Mouse (Mus musculus) gastrocnemius, postnatal 10 days (tissue): ENCODE measurements around the gene Slc22a5. TPM values are rescaled to one million over a fixed set of nuclear protein-coding genes. Genes with fewer than 3 reads are reported as not detected.
"Not testable (repeated sequence)": the region's sequence is repeated elsewhere in the genome, so short reads cannot be mapped to it uniquely, and the experiment has no call there.

Source experiments
- DNase-seq: peaks from one replicate; pipeline ENCODE4 v3.0.0; 2021; ENCODE audit warnings: mixed read lengths
- long read RNA-seq, 2 experiments: library from polyadenylated mRNA; stranded (forward); transcript quantifications; one replicate each; pipeline ENCODE4 v2.0.0; 2021
- total RNA-seq, 2 experiments: library from RNA; stranded (reverse); gene quantifications; 2 replicates each; pipeline ENCODE4 v1.2.3; 2021

The Slc22a5 gene
- total RNA-seq: 10 to 100 TPM in 1 of 2 experiments, 1 to 10 TPM in 1; 7.4 to 10.7 TPM
- long read RNA-seq, experiment 1, transcript Slc22a5-201 (10 exons, 3,062 nt): major isoform, 14 of 19 reads
- long read RNA-seq, experiment 1, partial matches to known transcripts: 1 of 19 reads
- long read RNA-seq, experiment 1, other reads (novel, unspliced or antisense): 4 of 19 reads
- long read RNA-seq, experiment 2, transcript Slc22a5-201 (10 exons, 3,062 nt): major isoform, 15 of 18 reads
- long read RNA-seq, experiment 2, partial matches to known transcripts: 0 of 18 reads
- long read RNA-seq, experiment 2, other reads (novel, unspliced or antisense): 3 of 18 reads

DNA sequence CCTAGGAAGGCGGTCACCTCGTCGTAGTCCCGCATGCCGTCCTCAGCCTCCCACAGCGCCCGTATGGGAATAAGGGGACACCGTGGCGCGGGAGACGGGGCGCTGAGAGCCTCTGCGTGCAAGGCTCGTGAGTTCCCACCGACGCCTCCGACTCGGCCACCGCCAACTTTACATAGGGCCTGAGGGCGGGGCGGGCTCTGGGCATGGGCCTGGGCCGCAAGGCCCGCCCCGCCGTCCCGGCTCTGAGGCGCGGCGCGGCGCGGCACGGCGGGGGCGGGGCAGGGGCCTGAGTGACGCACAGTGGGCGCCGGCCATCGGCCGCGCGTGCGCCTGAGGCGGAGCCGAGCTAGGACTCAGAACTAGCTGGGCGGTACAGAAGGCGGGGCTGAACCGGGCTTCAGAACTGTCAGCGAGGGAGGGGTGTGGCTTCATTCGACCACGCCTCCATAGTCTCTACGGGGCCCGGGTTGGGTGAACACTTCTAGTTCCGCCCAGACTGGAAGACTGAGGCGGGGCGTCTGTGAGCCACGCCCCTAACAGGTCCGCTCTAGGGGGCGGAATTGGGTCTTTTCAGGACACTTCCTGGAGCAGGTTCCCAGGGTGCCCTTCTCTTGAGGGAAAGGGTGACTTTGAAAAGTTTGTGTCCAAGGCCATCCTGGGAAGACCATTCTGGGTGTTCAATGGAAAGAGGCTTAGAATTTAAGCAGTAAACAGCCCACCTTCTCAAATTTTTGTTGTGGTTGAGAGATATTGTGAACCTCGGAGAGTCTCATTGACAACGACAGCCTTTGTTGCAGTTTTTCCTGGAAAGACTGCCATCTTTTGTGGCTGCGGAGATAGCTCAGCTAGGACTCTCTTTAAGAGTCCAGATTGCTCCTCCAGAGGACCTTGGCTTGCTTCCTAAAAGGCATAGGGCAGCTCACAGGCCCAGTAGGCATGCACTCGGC, at the start of gene Slc22a5:
TSS of gene Slc22a5 (minus strand) at position 156 of the 947 bp plus-strand sequence.
- peak; percentile 99 for DNase-seq

DNA sequence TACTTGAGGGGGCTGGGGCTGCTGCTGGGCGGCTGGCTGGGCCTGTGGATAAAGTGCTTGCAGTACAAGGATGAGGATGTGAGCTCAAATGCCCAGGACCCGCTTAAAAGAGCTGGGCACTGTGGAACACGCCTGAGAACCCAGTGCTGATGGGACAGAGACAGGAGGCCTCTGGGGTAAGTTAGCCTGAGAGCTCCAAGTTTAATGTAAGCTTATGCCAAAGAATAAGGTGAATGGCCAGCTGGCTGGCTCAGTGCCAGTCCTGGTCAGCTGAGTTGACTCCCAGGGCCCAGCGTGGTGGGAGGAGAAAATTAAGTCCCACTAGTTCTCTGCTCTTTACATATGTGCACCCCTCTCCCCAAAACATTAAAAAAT, 40.5 kb upstream of the Slc22a5 start:
- not testable (repeated sequence) for DNase-seq

DNA sequence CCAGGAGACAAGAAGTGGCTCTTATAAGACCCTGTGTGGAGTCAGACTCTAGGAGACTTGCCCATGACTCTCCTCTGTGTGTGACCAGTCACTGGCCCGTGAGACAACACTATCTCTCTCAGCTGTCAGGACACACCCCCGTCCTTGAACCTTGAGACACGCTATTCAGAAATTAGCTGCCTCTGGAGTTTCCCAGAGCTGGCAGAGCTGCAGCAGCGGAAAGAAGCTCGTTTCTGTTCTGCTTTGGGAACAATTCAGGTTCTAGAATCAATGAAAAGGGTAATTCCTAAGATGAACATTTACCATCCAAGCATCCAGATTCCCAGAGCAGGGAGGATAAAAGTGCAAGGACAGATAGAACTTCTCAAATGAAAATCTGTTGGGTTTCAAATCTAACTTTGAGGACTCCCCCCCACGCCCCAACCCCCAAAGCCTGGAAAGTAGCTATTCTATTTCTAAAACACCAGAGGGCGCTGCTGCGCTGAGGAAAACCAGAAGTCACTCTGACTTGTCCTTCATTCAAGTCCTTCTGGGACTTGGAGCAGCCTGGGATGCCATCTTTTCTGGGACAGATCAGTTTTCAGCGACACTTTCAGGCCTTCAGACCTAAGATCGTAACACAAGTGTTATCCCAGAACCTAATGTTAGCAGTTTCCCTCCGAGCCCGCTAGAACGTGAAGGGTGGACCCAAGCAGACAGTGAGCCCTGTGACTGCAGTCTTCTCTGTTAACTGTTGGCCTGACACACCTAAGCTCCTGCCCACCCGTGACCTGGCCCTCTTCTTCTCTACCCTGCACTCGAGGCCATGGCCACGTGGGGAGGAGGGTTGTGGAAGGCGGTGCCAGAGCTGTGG, 39.9 kb upstream of the Slc22a5 start:
- peak; percentile 47 for DNase-seq

GRCm38 (mm10) chr11:53929741-53930140, 38.3 kb upstream of the Slc22a5 start:
- DNase-seq: no peak

DNA sequence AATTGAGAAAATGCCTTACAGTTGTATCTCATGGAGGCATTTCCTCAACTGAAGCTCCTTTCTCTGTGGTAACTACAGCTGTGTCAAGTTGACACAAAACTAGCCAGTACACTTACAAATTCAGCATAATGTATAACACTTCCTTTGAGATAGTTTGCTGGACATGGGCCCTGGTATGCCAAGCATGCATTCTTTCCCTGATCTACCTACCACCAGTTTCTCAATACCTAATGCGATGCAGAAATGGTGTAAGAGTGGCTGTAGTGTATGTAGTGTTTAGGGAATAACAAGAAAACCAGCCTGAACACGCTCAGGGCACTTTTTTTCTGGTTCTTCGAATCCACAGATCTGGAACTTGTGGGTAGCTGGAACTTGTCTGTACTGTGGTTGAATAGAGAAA, 37.1 kb upstream of the Slc22a5 start:
- no peak for DNase-seq

DNA sequence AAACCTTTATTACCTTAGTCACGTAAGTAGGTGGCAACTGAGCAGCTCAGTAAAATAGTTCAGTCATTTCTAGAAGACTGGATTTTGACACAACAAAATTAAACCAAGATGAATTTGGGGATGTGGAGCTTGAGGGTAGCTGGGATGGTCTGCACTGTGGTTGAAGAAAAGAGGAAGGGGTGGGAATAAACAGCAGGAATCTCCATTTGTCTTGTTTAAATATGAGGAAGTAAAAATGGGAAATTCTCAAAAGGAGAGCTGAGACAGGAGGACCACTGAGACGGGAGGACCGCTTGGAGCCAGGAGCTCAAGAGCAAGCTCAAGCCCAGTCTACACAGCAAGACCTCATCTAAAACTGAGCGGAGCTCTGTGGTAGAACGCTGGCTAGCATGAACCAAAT, 34.8 kb upstream of the Slc22a5 start:
- no peak for DNase-seq

GRCm38 (mm10) chr11:53918851-53919250, 27.4 kb upstream of the Slc22a5 start:
- DNase-seq: no peak

- DNase-seq: no peak
Measured at GRCm38 (mm10) chr11:53911011-53911410, 19.6 kb upstream of the Slc22a5 start.

DNA sequence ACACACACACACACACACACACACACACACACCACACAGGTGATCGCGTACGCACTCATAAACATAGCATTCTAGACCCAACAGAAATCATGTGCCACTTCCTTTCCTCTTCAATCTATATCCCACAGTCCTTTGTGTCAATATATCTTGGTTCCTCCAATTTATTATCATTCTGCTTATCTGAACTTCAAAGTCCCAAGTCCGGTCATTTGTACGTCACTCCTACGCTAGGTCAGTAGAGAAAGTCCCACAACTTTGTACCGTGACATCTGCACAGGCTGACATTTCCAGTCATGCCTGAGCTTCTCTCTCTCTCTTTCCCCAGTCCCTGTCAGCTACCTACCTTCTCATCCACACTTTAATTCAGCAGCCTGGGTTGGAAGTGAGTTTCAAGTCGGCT, 17.2 kb upstream of the Slc22a5 start:
- no peak for DNase-seq

GRCm38 (mm10) chr11:53904534-53904925, 13.1 kb upstream of the Slc22a5 start:
- DNase-seq: no peak

DNA sequence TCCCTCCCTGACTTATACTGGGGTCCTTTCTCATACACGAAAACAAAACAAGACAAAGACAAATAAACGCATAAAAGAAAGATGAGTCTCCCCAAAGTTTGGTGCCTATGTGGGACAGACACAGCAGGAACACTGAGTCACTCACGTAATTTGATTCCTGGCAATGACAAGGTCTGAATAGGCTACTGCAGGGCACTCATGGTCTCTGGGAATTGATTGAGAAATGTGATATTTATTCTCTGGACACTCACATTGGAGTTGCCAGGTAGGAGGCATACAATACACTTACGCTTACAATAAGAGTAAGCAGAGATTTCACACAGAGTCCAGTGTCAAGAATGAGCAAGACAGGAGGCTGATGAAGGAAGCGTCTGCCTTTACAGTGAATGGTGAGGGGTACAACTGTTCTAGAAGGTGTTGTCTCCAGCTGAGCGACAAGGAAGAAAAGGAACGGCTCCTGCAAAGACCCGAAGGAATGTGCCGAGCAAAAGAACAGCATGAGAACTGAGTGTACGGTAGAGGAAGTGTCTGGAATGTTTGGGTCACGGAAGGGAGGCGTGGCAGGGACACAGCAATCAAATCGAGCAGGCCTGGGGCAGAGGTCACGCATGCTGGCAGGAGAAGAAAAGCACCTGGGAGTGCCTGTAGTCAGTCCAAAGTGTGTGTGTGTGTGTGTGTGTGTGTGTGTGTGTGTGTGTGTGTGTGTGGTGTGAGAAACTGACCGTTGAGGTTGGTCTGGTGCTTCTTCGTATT, 12.5 kb upstream of the Slc22a5 start:
- no peak for DNase-seq

GRCm38 (mm10) chr11:53902741-53903140, 11.3 kb upstream of the Slc22a5 start:
- no peak for DNase-seq

DNA sequence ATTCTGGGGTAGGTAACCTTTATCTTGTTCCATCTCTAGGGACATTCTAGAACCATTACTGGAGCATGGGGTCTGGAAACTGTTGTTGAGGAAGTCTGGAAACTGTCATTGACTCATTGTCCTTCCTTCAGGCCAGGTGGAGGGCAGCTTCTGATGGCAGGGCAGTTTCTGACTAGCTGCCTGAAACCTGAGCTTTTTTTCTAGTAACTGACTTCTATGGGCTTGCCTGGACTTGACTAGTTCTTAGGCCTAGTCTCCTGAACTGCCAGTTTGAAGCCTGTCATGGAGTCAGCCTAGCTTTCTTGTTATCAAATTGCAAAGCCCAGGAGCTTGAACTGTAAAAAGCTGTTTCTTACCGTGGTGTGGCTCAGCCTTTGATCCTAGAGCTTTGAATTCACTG, 9.5 kb upstream of the Slc22a5 start:
- DNase-seq: no peak

DNA sequence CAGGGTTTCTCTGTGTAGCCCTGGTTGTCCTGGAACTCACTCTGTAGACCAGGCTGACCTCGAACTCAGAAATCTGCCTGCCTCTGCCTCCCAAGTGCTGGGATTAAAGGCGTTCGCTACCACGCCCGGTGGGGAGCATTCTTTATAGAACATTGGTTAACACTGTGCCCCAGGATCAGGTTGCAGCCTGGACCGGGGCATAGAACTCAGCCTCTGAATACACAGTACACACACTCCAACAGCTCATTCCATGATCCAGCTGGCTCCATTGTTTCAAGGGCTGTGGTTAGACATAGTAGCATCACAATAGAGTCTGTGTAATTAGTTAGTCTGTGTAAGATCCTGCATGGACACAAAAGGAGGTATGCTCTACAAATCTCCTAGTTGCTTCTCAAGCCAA, 8.5 kb upstream of the Slc22a5 start:
- DNase-seq: no peak

DNA sequence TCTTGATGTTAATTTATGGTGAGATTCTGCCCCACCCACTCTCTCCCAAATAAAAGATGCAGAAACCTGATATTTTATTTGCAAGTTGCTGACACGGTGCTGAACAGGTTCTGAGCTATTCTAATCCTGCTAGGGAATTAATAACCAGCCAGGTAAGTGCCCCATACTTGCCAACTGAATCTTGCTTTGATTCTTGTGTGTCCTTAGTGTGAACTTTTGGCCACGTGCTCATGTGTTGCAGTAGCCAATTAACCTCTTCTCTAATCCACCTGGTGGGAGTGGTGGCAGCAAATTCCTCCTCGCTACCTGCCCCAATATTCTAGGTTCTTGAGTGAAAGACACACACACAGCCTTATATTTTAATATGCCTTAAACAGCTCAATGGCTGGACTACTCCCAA, 7.5 kb upstream of the Slc22a5 start:
- no peak for DNase-seq

DNA sequence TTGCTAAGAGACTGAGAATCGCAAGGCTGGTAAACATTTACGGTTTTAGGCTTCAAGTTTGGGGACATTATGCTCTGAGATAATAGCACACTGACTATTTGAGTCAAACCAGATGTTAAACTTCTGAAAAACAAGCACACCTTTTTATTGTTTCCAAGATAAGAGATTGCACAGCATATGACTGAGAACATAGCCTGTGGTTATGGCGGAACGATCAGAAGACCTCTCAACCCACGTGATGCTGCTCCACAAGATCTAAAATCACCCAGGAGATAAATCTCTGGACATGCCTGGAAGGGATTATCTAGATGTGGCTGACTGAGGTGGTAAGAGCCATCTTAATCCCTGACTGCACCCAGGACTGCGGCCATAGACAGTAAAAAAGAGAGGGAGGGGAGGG, 5.5 kb upstream of the Slc22a5 start:
- no peak for DNase-seq

- DNase-seq: no peak
Measured at GRCm38 (mm10) chr11:53893451-53893850, 2.0 kb upstream of the Slc22a5 start.

- no peak for DNase-seq
Measured at GRCm38 (mm10) chr11:53892716-53893416, 1.4 kb upstream of the Slc22a5 start.

GRCm38 (mm10) chr11:53890906-53891504, 455 bp downstream of the Slc22a5 start:
- DNase-seq: no peak

DNA sequence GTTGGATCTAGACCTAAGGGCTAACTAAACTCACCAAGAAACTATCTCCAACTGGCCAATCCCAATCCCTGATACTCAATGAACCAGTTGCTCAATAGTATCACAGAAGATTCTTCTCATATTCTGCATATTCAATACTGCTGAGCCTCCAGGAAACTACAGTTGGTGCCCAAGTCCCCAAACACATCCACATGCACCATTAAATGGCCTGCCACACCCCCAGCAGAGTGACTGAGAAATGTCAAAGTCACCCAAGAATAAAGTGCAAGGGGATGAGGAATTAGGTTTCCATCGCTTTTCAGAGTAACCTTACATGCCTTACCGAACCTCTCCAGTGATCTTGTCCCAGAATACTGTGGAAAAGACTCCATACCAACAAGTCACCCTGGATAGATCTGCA, 1.2 kb downstream of the Slc22a5 start:
- DNase-seq: no peak
